Mouse (Mus musculus) CH12F3 (cell line): ENCODE measurements around the gene Mdm2.

ENCODE experiments used
- in situ Hi-C: fragments of 300-500 bp; cut with MboI; formaldehyde crosslinking; loops from 2 replicates; pipeline ENCODE4 v1.14.3; 2020; ENCODE audit warnings: low sequenced_read_pairs

Gene Mdm2

DNA sequence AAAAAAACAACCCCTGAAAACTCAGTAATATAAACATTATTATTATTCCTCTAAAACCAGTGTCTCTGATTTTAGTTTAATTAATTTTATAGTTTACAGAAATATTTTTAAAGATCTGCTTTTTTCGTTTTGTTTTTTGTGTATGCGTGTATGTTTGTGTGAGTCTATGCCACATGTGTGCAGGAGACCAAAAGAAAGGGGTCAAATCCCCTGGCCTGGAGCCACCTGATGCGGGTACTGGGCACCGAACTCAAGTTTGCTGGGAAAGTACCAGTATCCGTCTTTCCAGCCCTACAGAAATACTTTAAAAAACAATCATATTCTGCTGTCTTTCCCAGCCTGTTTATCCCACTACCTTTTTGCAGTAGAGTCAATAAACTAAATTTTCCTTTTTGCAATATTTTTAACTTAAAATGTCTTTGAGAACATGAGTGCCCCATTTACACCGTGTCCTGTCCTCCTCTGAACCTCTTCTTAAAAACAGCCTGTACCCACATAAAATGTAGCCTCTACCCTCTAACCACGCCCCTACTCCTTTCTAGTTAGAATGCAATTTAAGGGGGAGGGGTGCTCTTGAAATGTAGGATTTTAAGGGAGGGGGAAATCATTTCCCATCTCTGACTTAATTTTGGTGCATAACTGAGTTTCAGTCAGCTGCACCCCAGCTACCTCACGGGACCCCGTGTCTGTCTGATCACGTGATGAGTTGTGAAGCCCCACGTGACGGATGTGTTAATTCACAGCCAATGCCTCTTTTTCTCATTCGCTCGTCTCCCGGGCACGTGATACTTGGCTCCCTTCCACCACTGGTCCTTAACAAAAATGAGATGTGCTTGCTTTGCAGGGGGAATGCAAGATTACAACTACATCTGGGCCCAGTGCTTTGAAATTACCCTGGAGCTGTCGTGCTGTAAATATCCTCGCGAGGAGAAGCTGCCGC, 35.2 kb downstream of the Mdm2 start:
- in situ Hi-C loops, result loop anchor here (5.0 kb wide), 1 partner anchor 218 kb away; no protein-coding TSS in a partner anchor

DNA sequence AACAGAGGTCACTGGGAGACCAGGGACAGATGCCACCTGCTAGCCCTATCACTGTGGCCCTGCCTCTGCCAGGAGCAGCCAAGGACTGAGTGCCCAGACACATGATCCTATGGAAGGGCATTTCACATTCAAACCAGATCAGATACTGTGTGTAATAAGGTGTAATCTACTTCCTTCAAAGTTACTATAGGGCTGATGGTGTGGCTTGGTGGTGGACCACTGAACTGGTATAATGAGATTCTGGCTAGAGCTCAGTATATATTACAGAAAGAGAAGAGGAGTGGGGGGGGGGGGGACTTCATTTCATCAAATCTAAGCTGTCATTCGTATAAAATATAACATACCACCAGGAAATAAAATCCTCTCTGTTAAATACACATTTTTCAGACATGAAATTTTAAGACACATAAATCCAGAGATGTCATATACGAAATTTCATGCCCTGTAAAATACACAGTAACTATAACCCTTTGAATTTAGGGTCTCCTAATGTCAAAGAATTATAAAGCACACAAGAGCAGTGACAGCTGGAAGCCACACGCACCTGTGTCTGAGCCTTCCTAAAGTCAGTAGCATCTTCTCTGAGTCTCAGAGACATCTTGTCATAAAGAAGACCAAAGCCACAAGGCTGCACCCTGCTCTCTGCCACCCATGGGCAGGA, 36.1 kb downstream of the Mdm2 start:
- in situ Hi-C loops, result loop anchor here (5.0 kb wide), 1 partner anchor 217 kb away; no protein-coding TSS in a partner anchor

DNA sequence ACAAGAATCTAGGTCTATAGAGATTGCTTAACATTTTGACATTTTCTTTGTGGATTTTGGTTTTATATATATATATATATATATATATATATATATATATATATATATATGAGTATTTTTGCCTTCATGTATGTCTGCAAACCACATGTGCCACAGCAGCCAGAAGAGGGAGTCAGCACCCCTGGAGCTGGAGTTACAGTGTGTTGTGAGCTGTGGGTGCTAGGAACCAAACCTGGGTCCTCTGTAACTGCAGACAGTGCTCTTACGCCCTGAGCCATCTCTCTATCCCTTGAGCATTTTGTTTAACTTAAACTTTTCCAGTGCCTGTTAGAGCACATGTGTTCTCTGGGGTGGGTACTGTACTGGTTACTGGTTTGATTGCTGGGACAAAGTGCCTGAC, 36.6 kb downstream of the Mdm2 start:
- in situ Hi-C loops, result no loop called here

DNA sequence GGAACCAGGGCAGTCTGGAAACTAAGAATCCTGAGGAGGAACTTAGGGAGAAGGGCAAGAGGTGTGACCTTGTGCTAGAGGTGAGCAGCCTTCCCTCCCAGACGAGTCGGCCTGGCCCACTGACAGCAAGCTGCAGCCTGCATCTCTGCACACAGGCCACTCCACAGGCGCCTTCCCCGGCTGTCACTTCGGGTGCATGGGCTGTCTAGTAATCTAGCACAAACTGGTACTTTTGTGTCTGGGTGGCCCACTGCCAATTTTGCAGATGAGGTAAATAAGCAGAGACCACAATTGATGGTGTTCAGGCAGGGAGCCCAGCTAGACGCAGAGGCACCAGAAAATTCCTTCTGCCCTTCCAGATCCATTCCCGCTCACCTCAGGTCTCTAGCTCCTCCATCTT, 37.9 kb downstream of the Mdm2 start:
- in situ Hi-C loops, result no loop called here

GRCm38 (mm10) chr10:117671930-117672666, 38.5 kb downstream of the Mdm2 start:
- in situ Hi-C loops, result no loop called here

DNA sequence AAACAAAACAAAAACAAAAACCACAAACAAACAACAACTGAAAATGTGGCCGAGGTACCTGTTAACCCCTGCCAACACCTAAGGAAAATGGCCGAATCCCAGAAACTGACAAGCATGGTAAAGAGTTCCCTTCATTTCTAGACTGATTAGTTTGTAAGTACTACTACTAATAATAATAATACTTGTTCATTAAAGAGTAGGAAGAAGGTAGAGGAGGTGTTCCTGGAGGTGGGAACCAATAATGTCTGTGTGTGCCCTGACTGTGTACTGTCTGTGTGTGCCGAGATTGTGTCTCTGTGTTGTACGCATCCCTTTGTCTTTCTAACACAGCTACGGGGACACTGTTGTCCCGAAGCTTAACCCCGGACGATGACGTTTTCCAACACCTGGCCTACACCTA, 39.3 kb downstream of the Mdm2 start:
- in situ Hi-C loops, result no loop called here

DNA sequence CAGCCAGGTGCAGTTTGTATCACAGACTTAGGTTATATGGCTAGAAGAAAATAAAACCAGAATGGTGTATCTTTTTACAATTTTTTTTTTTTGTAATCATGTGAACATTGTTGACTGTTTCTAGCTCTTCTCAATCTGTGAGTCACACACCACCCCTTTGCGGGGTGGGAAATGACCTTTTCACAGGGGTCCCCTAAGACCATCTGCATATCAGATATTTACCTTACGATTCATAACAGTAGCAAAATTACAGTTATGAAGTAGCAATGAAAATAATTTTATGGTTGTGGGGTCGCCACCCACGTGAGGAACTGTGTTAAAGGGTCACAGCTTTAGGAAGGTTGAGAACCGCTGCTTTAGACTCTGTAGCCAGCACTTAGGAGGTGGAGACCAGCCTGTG, 39.8 kb downstream of the Mdm2 start:
- in situ Hi-C loops, result no loop called here

DNA sequence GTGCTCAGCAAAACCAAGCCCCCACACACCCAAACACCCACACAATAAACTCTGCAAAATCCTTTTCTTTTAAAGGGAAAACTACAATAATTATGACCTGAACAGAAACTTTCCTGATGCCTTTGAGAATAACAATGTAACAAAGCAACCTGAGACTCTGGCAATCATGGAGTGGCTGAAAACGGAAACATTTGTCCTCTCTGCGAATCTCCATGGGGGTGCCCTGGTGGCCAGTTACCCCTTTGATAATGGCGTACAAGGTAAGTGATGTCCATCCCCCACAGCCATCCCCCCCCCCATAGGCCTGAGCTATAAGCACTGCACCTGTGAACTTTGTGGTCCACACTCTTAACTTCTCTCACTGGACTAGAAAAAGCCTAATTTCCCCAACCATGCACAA, 40.5 kb downstream of the Mdm2 start:
- in situ Hi-C loops, result no loop called here

DNA sequence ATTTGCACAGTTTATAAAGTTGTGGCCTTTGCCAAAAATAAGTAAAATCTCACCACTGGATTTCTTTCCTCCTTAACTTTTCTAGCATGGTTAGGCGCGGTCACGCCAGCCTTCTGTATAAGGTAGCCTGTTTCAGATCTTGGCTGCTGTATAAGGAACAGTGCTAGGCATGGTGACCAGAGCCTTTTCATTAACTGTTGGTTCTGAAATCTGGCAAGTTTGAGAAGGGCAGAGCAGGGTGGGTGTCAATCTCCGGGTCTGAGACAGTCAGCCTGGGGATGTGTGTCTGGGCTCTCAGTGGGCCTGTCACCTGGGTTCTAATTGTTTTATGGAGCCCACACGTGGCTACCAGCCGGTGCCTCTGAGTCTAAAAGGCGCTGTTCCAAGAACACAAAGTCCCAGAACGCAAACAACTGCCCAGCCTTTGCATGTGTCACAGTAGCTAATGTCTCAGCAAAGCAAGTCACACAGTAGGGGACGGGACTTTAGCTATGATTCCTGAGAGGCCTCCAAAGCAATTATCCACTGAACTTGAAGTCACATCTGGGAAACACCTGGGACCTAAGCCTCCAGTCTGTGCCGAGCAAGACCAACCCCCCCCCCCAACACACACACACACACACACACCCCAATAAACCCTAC, 41.0 kb downstream of the Mdm2 start:
- in situ Hi-C loops, result no loop called here

DNA sequence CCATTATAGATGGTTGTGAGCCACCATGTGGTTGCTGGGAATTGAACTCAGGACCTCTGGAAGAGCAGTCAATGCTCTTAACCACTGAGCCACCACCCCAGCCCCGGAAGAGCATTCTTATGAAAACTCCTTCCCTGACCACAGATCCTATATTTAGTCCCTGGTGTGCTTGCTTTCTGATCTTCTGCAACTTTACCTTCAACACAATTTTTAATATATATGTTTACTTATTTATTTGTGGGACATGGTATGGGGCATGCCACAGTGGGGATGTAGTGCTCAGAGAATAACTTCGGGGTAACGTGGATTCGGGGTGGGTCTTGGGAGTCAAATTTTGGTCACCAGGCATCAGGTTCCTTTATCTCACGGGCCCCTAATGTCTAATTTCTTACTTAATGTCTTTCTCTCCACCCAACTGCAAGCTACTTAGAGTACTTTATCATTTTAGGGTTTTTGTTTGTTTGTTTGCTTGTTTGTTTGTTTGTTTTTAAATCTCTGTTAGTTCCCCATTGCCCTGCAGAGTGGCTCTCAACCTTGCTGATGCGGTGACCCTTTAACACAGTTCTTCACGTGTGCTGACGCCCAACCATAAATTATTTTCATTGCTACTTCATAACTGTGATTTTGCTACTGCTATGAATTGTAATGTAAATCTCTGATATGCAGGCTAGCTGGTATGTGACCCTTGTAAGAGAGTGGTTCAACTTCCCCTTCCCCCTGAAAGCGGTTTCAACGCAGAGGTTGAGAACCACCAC, 41.8 kb downstream of the Mdm2 start:
- in situ Hi-C loops, result no loop called here

- in situ Hi-C loops, result no loop called here
Observed at GRCm38 (mm10) chr10:117667663-117668507, 42.7 kb downstream of the Mdm2 start.

GRCm38 (mm10) chr10:117666947-117667630, 43.5 kb downstream of the Mdm2 start:
- in situ Hi-C loops, result no loop called here

DNA sequence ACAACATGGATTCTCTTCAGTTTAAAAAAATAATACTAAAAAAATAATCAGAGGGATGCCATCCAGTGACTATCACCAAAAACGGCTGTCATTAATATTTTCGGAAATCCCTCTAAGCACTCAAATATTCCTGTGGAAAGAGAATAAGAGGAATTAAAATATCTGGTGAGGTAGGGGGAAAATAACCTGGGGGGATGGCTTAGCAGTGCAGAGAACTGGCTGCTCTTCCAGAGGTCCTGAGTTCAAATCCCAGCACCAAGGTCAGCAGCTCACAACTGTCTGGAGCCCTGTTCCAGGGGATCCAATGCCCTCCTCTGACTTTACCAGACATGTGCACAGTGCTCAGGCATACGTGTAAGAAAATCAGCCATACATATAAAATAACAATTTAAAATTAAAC, 44.2 kb downstream of the Mdm2 start:
- in situ Hi-C loops, result no loop called here

- in situ Hi-C loops, result no loop called here
Observed at GRCm38 (mm10) chr10:117665376-117666275, 44.9 kb downstream of the Mdm2 start.

DNA sequence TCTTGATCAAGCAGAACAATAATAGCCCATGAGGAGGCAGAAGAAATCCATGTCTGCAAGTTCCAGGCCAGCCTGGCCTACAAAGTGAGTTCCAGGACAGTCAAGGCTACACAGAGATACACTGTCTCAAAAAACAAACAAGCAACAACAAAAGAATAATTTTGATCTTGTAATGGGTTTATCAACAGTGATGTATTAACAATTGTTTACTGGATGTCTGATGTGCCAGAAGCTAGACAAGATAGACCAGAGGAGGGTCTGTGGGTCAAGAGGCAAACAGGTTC, 45.7 kb downstream of the Mdm2 start:
- in situ Hi-C loops, result no loop called here

GRCm38 (mm10) chr10:117664208-117664925, 46.2 kb downstream of the Mdm2 start:
- in situ Hi-C loops, result no loop called here

DNA sequence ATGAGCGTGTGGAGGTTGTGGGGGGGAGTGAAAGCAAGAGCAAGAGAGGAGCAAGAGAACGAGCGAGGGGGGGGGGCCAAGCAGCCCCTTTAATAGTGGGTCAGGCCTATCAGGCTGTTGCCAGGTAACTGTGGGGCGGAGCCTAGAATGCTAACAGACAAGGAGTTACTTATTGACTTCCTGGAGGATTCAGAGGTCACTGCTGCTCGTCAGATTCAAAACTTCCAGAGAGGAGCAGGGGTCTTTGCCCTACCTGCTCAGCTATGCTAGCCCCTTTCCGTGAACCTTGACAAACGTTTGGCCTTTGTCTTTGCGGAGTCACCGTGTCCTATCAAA, 46.7 kb downstream of the Mdm2 start:
- in situ Hi-C loops, result no loop called here
